Mouse (Mus musculus) stomach, postnatal 0 days (tissue): ENCODE measurements at regions not wholly inside any gene's neighbourhood (a gene's known extent, or its start where the extent isn't known, plus 50 kb on each side); places are given as distances from the start of the nearest gene placed in this dataset.

Source experiments
- CTCF ChIP-seq: IDR thresholded peaks from 2 replicates; pipeline ENCODE4 v1.5.1; 2016; ENCODE audit warnings: antibody characterized with exemption, low read depth, mild to moderate bottlenecking, moderate library complexity
- EP300 ChIP-seq: optimal IDR thresholded peaks from 2 replicates; pipeline ENCODE3; 2016; ENCODE audit warnings: antibody characterized with exemption

DNA sequence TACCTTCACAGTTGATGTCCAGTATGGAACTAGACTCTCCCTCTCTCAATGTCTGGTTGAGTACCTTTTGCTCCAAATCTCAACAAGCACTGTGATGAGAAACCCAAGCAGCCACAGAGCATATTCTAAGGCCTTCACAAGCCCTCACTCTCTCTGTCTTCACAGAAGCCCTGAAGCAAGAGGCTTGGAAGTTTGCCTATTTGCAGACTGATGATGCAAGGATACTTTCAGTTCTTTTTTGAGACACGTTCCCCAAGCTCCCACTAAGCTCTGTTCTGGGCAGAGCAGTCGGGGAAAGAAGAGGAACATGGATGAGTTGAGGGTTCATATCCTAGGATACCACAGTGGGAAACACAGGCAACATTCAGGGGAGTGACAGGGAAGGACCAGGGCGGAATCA lies 134.0 kb upstream of the Lrfn2 start:
- TF ChIP-seq CTCF: no peak
- no peak for TF ChIP-seq EP300
